Mouse (Mus musculus): ENCODE data around the gene Thap2. TPM values are rescaled to one million over a fixed set of nuclear protein-coding genes. Genes with fewer than 3 reads are reported as not detected.

Thap2 gene
- total RNA-seq, 2 experiments from 2014 or later: 4.4 to 6.6 TPM

Other genes with a start within 250 kb of the Thap2 start
- not detected for gene Tph2, start 199.4 kb downstream of the Thap2 start, total RNA-seq (2021)
- 10 to 100 TPM; 34.4 to 46.7 TPM for gene Tbc1d15, start 133.0 kb downstream of the Thap2 start, total RNA-seq (2021)
- gene Rab21, start 68.8 kb downstream of the Thap2 start, total RNA-seq (2021): 10 to 100 TPM; 42.9 to 45.1 TPM
- 10 to 100 TPM in 1 of 2 experiments, 1 to 10 TPM in 1; 9.0 to 16.0 TPM for gene Tmem19, start 21.9 kb downstream of the Thap2 start, total RNA-seq (2021)
- 10 to 100 TPM in 1 of 2 experiments, 1 to 10 TPM in 1; 7.6 to 12.3 TPM for gene Zfc3h1, start 516 bp upstream of the Thap2 start, total RNA-seq (2021)
- not detected for gene A930009A15Rik, start 185.5 kb upstream of the Thap2 start, total RNA-seq (2021)
- under 1 TPM in 1 of 2 experiments, not detected in 1; 0.05 TPM for gene Lgr5, start 203.3 kb upstream of the Thap2 start, total RNA-seq (2021)